Mouse (Mus musculus): ENCODE data around the gene Ttc28. TPM values are rescaled to one million over a fixed set of nuclear protein-coding genes. Genes with fewer than 3 reads are reported as not detected.
"Not testable (repeated sequence)": the region's sequence is repeated elsewhere in the genome, so short reads cannot be mapped to it uniquely, and the experiment has no call there.

Gene Ttc28
- total RNA-seq (2015): 0.89 TPM in 2 replicates
- total RNA-seq (2017): 0.29 and 7.4 TPM in 2 replicates

DNA sequence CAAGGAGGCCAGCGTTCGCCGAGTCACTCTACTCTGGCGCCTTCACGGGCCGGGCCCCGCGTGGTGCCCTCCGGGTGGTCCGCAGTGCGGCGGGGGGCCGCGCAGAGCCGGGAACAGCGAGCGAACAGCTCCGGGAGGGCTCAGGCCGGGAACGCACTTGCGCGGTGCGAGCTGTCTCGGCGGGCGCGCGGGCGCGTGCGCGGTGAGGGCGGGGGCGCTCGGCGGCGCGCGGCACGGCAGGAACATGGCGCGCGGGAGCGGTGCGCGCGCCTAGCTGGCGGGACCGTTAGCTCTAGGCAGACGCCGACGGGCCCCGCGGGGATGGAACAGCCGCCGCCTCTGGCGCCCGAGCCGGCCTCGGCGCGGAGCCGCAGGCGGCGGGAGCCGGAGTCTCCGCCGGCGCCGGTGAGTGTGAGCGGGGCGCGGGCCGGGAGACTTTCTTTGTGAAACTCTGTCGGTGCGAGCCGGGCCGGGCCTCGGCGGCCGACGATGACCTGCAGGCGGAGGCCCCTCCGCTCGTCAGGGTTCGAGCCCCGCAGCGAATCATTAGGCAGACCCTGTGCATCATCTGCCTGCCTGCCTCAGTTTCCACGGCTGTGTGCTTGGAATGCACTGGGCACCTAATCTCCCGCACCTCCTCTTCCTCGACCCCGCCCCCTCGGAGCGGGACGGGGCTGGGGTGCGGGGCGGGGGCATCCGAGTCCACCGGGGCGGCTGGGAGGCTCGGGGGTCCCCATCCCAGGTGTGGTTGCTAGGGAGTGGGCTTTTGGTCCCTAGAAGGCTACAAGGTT is at the start of gene Ttc28:
Gene Ttc28, plus strand, starts transcription at position 220 of the 791 bp plus-strand sequence.
- peak; percentile 90 for ATAC-seq (ENCODE audit: poor library complexity, severe bottlenecking)

DNA sequence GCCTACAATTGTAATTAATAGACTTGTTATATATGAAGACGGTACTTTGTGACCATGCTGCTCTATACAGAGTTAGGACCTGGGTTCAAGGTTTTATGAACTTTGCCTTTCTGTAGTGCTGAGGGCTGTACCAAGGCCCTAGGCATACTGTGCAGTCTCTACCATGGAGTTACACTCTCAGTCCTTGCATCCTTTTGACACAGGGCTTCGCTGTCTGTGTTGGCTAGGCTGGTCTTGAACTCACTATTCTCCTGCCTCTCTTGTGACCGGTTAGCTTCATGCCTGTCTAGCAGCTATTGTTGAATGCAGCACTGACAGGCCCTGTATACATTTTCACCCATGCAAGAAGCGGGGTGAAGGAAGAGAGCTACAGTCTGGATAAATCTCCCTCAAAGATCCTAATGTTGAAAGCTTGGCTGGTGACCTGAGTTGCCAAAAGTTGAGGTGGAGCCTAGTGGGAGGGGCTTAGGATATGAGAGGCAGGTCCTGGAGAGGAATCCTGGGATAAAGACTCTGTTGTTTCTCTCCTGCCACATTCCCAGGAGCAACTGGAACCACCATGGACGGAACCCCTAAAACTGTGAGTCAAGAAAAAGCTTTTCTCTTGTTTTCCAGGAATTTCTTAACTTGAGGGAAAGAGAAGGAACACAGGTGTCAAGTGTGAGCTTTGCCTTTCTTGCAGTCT is 48.4 kb upstream of the Ttc28 start:
- no peak for ATAC-seq (ENCODE audit: poor library complexity, severe bottlenecking)

DNA sequence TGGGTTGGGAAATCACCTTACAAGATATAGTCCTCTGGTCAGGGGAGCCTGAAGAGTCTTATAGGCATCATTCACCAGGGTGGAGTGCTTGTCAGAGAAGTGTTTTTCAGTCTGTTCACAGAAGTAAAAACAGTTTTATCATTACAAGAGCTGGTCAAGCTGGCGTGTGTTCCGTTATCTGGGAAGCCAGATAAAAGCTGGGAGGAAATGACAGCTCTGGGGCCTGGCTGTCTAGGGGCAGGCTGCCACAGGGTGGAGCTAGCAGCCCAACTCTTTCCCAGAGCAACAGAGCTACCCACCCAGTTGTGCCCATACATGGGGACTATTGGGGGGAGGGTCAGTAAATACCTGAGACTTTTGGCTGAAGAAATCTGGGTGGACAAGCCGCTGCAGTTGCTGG is 43.6 kb upstream of the Ttc28 start:
- ATAC-seq (ENCODE audit: poor library complexity, severe bottlenecking): 0 out of 2 replicates have a peak, but pooled peaks have one; percentile 6

DNA sequence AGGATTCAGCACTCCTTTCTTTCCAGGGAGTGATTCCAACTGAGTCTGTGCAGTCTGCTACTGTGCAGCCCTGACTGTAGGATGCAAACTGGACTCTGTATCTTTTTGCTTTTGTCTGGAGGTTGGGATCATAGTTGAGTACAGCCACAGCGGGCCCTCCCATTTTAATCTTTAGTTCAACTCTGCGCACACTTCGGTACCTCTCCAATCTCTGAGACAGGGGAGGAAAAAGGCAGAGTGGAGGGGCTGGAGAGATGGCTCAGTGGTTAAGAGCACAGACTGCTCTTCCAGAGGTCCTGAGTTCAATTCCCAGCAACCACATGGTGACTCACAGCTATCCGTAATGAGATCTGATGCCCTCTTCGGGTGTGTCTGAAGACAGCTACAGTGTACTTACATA is 41.6 kb upstream of the Ttc28 start:
- not testable (repeated sequence) for ATAC-seq (ENCODE audit: poor library complexity, severe bottlenecking)

DNA sequence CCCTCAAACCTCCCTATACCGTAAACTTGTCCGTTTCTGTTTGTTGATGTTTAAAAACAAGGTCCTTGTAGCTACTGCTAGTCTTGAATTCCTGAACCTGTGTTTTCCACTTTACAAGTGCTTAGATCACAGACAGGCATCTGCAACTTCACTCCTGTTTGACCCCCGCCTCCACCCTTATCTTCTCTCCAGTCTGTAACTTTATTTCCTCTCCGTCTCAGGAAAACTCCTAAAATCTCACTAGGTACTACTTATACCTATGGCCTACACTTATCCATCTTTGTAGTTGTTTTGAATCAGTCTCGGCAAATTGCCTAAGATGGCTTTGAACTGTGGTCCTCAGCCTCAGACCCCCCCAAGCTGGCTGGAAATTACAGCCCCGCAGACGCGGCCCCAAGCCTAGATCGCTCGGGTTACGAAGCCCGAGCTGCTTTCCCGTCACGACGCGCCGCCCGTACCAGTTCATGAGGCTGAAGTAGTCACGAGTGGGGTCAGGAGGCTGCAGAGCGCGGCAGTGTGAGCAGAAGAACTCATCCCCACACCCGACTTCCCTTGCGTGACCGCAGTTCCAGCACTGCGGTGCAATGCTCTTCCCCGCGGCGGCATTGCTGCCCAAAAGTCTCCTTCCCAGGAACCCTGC is 40.4 kb upstream of the Ttc28 start:
- peak; percentile 69 for ATAC-seq (ENCODE audit: poor library complexity, severe bottlenecking)

DNA sequence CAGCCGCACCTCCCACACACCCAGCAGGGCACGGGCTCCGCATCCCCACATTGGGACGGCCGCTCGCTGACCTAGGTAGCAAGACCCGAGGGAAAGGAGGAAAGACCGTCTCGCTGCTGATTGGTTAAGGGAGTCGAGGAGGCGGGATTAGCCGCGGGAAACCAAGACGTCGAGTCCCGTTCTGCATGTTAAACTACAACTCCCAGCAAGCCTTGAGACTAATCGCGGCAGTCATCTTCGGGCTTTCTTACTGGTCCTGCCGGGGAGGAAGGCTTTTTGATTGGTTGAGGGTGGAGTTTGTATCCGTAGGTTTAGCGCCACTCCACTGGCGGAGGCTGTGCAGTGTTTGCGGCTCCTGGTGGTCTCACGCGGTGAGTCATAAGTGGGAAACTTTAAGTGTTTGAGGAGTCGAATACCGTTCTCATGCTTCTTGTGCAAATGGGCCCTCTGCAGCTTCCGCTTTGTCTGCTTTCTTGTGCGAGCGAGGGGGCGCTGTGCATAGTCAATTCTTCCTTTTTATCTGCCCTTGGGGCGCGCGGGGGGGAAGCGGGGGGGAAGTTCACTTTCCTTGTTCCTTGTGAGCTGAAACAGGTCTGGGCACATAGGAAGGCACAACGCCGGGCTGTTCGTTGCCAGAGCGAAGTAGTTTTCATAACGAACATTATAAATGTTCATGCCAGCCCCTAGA is 39.8 kb upstream of the Ttc28 start, which contains the start of the genes Hscb and Chek2:
Gene Hscb, minus strand, starts transcription at position 100 of the 688 bp plus-strand sequence.
Gene Chek2, plus strand, starts transcription at position 302 of the 688 bp plus-strand sequence.
- peak; percentile 91 for ATAC-seq (ENCODE audit: poor library complexity, severe bottlenecking)

DNA sequence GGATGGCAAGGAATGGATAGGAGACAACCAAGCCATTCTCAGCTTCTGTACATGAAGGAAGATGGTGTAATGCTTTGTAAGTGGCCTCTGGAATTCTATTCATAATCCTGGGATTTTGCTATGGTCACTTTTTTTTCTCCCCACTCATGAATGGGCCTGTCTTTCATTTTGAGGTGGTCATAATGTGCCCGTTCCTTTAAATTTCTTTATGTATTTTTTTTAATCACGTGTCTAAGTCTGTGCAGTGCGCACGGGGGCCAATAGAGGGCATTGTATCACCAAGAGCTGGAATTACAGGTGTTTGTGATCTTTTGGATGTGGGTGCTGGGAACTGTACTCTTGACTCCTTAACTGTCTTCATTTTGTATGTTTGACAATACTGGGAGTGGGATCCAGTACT is 39.1 kb upstream of the Ttc28 start:
- ATAC-seq (ENCODE audit: poor library complexity, severe bottlenecking): no peak

DNA sequence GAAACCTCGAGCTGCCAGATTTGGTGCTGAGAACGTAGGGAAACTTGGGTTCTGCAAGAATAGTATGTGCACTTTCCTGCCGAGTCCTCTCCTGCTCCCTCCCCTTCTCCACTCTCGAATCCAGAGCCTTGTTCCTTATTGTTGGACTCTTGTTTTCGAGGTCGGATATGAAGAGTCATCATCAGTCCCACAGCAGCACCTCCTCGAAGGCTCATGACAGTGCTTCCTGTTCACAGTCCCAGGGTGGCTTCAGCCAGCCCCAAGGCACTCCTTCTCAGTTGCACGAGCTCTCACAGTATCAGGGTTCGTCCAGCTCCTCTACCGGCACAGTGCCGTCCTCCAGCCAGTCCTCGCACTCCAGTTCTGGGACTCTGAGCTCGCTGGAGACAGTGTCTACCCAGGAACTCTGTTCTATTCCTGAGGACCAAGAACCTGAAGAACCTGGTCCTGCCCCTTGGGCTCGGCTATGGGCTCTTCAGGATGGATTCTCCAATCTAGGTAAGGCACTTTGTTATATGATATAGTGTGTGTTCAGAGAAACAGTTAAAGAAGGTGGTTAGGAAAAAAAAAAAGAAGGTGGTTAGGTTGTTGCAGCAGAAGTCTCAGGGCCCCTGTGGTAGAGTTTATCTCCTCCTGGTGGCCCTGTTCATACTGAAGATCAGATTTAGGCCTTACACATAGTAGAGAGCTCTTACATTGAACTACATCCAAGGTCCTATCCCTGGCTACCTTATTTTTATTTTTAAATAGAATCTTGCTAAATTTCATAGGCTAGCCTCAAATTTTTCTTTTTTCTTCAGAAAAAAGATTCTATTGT is 38.3 kb upstream of the Ttc28 start:
- no peak for ATAC-seq (ENCODE audit: poor library complexity, severe bottlenecking)

DNA sequence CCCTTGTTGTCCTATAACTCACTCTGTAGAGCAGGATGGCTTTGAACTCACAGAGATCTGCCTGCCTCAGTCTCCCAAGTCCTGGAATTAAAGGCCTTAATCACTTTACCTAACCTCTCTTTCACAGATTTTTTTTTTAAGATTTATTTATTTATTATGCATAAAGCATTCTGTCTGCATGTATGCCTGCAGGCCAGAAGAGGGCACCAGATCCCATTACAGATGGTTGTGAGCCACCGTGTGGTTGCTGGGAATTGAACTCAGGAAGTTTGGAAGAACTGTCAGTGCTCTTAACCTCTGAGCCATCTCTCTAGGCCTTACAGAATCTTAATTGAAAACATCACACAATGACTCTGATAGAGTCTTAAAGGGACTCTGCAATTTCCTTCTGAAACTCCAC is 26.6 kb upstream of the Ttc28 start:
- no peak for ATAC-seq (ENCODE audit: poor library complexity, severe bottlenecking)

DNA sequence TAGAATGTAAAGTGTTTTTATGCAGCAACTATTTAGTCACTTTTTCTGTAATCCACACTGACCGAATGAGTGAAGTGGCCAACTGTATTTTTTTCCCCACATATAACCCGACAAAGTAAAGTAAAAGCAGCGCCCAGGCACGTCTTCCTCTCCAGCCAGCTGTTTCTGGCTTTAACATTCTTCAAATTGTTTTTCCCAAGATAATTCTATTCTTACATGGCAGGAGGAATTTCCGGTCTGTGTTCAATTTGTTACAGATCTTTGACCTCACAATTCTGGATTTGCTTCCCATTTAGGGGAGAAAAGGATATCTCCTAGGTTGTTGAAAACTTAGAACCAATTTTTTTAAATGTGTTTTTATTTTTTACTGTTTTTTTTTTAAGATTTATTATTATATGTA is 22.5 kb upstream of the Ttc28 start:
- no peak for ATAC-seq (ENCODE audit: poor library complexity, severe bottlenecking)

DNA sequence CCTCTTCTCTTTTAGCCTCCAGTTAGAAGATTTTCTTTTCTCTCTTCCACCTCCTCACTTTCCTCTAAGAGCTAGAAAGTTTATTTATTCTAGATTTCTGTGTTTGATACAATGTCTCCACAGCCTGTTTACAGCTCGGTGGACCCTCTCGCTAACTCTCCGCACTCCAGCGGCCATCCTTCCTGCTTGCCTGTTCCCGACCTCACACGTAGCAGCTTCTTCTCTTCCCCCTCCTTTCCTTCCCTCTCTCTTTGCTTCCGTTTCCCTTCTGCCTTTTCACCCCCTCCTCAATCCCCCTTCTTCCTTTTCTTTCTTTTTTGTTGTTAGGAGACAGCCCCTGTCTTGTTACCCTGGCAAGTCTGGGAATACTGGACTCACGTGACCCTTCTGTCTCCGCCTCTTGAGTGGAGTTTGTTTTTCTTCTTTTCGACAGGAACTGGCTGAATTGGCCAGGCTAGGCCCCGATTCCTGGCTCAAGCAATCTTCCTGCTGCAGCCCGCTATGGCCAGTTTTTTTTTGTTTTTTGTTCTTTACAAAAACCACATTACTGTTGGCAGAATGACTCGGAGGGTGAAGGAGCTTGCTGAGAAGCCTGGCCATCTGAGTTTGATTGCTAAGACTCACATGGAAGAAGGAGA is 20.5 kb upstream of the Ttc28 start:
- no peak for ATAC-seq (ENCODE audit: poor library complexity, severe bottlenecking)

DNA sequence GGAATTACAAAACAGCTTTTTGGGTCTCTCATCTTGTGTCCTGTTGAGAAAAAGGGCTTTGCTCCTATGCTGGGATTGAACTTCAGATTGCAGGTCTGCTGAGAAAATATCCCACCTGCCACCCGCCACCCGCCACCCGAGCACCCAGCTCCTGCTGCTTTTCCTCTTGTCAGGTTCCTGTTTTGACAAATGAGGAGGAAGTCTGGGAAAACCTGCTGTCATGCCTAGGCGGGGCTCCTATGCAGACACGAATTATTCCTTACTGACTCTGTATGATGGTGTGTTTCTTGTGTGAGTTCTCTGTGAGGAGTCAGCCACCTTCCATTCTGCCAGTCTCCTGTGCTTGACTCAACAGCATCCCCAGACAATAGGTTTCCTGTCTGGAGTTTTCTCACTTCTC is 19.2 kb upstream of the Ttc28 start:
- ATAC-seq (ENCODE audit: poor library complexity, severe bottlenecking): no peak

DNA sequence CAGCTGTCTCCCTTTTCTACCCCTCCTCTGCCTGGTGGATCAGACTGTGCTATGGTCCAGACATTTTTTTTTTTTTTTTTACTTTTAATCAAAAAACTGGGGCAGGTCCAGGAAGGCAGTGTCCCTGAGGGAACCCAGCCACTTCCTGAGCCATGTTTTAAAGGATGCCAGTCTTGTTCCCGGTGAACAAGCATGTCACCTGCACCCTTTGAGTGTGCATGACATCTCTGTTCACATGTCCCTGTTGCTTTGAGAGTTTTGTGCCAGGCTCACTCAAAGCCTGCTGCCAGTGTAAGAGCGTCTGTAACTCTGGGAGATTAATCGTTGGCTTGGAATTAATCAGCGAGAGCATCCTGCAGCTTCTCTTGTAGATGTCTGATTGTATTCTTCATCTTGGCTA is 11.1 kb upstream of the Ttc28 start:
- no peak for ATAC-seq (ENCODE audit: poor library complexity, severe bottlenecking)

DNA sequence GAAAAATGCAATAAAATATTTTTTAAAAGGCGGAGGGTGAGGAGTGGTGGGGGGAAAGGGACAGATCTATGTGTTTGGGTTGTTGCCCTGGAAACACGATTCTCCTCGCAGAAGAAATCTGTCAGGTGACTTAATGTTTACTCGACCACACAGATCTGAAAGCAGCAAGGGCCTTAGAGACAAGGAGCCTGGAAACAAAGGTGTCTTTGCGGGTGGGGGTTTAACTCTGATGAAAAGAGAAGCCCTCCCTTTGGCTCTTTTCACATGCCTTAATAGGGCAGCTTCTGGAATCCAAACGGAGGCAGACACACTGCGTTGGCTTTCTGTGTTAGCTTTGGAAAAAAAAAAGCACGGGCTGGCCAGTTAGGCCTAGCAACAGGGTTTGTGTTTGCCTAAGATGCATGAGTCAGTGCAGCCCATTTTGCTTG is 10.3 kb upstream of the Ttc28 start:
- ATAC-seq (ENCODE audit: poor library complexity, severe bottlenecking): no peak

DNA sequence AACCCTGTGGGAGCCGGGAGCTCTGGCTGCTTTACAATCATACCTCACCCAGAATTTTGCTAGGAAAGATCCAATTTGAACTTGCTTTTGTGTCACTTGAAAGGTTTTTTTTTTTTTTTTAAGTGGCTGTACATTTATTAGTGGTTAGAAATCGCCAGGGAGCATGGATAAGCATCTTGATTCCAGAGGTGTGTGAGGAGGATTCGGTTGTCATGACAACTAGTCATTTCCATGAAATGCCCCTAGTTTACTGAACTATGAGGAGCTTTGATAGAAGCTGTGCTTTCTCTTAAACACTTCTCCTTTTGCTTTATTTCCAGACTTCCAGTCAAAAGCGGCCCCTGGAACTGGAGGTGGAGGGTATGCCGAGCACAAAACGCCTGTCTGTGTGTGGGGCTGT is 6.4 kb upstream of the Ttc28 start:
- no peak for ATAC-seq (ENCODE audit: poor library complexity, severe bottlenecking)

DNA sequence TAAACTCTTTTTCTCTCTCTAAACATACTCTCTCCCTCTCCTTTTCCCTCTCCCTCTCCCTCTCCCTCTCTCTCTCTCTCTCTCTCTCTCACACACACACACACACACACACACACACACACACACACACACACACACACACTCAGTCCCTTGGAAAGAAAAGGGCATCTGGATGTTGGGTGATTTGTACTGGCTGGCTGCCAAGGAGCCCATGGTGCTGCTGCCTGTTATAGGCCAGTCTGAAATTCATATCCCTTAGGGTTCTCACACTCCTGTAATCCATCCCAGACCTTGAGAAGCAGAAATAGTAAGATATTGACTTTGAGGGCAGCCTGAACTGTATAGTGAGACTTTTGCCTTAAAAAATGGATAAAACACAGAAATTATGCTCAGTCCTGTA is 4.9 kb upstream of the Ttc28 start:
- no peak for ATAC-seq (ENCODE audit: poor library complexity, severe bottlenecking)

DNA sequence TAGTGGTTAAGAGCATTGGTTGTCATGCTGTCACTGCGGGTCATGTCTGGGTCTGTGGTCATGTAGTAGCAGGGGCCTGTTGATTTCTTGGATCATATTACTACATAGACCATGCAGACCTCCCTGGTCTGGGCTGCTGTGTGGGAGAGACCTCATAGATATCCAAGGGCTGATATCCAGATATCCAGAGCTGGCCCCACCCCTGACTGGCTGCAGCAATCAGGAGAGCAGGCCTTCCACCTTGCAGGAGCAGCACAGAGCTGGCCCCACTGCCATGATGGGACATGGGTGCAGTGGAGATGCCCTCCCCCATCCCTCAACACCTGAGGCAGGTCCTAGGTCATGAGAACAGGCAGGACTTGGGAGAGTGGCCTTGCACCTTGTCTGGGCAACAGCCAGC is 4.3 kb upstream of the Ttc28 start:
- ATAC-seq (ENCODE audit: poor library complexity, severe bottlenecking): no peak

DNA sequence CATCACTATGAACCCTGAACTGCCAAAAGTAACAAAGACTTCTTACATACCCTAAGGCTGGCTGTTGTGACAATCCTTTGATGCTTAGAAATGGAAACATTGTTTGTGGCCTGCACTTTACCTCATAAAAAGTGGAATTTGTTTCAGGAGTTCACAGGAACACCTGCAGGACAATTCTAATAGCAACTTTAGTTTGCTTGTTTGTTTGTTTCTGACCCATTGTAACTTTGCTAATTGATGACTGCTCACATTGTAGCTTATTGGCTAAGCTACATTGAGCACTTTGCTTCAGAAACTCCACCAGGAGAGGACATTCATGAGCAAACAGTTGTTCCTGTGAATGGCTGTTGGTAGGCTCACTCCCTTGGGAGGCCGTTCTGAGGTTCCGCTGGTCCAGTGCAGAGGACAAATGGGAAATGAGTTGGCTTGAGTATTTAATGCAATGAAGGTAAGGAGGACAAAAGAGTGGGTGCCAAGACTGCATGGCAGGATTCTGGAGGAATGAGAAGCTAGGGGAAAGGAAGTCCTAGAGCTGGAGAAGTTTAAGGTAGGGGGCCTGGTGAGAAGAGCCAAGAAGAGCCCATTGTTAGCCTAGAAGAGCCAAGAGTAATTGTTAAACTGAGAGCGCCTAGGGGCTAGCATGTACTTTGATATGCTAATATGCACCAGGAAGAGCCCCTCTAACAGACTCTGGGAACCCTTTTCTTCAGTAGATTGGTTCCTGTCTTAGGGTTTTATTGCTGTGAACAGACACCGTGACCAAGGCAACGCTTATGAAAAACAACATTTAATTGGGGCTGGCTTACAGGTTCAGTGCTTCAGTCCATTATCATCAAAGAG is 1.7 kb upstream of the Ttc28 start:
- ATAC-seq (ENCODE audit: poor library complexity, severe bottlenecking): no peak

DNA sequence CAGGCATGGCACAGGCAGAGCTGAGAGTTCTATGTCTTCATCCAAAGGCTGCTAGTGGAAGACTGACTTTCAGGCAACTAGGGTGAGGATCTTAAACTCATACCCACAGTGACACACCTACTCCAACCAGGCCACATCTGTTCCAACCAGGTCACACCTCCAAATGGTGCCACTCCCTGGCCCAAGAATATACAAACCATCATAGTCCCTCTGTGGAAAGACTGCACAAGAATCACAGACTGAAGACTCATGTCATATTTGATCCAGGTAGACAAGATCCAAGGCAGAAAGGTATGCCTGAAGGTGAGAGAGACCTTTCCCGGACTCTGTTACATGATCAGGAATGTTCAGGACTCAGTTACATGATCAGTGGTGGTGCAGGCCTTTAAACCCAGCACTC is 1.1 kb upstream of the Ttc28 start:
- not testable (repeated sequence) for ATAC-seq (ENCODE audit: poor library complexity, severe bottlenecking)

All from megakaryocyte, adult 5-6 weeks (primary cell).